Mouse (Mus musculus) yolk sac, embryonic 10.5 days (tissue): ENCODE data around the gene Map2k6.

Experiments used
- DNase-seq: peaks from one replicate; pipeline ENCODE4 v3.0.0-alpha.2; 2017; ENCODE audit warnings: low spot score

The Map2k6 gene

GRCm38 (mm10) chr11:110563272-110563671 is 164.3 kb downstream of the Map2k6 start:
- peak; percentile 62 for DNase-seq

GRCm38 (mm10) chr11:110563801-110564200 is 164.9 kb downstream of the Map2k6 start:
- no peak for DNase-seq

DNA sequence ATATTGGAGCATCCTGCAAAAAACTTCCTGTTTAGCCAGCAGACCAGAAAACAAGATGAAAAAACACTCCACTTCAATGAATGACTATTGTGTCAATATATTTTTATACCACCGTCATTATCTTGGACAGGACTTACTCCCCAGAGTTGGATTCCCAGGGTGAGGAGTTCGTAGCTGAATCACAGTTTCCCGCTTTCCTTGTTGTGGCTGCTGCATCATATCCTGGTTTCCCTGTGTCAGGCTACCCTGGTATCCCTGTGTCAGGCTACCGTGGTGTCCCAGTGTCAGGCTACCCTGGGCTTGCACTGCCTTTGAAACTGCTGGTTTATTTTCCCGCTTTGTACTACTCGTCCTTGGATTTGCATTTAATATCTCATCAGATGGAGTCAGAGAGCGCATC is 167.4 kb downstream of the Map2k6 start:
- DNase-seq, result no peak

DNA sequence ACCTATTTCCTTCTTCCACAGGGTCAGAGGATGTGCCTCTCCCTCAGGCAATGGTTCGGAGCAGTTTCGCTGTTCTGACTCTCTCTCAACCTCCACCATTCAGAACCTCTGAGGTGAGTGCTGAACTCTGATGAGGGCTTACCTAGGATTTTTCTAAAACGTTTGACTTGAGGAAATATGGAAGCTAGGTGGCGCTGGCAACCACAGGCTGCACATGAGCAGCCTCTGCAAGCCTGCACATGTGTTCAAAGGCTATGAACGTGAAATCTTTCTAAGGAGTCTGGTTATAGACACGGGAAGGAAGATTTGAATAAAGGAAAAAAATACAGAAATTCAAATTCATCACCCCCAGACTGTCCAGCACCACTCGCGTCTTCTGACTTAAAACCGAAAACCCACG is 173.6 kb downstream of the Map2k6 start:
- DNase-seq, result no peak
